Mouse (Mus musculus): ENCODE measurements around the gene Plb1.

Plb1 gene

DNA sequence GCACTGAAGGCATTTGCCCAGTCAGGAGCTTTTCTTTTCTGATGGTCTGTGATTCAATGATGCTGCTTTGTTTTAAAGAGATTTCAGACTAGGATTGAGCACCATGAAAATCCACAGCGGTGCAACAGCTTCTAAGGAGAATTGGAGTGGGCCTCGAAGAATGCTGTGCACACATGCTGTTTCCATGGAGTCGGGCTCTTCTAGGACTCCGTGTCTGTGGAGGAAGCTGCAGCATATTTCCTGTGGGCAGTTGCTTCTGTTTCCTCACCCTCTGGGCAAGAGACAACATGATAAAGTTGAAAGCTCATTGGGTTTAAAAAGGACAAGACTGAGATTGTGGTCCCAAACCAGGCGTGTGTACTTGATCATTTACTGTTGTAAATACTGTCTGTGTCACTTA is 157.8 kb downstream of the Plb1 start:
- TF ChIP-seq GATA4 (IDR thresholded peaks at IDR 0.05; ENCODE audit: insufficient replicate concordance, low read length) = no peak

DNA sequence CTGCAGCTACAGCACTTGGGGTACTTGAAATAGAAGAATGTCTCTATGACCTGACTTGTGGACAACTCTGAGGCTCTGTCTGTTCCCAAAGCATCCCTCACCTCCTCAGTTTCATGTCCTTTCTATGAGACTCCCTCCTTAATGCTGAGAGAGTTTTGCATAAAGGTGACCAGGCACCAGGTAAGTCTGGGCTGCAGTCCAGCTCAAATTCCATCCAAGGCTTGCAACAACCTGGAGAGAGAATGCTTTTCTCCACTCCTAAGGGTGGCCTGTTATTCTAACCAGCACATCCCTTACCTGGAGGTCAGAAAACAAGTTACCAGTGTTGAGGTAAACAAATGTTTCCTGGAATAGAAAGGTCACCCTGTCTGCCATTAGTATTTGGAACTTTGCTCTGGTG is 159.8 kb downstream of the Plb1 start:
- no peak for TF ChIP-seq GATA4 (IDR thresholded peaks at IDR 0.05; ENCODE audit: insufficient replicate concordance, low read length)

DNA sequence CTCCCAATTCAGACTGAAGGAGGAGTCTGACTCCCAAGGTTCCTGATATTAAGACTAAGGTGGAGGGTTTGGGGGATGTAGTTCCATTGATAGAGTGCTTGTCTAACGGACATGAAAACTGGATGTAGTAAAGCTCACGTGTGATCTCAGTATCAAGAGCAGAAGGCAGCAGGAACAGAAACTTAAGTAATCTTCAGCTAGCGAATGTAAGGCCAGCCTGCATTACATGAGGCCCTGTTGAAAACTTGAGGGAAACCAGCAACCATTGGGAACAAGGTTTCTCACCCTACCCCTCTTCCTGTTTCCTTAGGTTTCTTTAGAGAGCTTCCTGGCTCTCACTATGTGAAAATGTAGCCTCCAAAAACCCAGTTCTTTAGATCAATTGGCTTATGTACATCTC is 162.1 kb downstream of the Plb1 start:
- TF ChIP-seq GATA4 (IDR thresholded peaks at IDR 0.05; ENCODE audit: insufficient replicate concordance, low read length) = no peak

DNA sequence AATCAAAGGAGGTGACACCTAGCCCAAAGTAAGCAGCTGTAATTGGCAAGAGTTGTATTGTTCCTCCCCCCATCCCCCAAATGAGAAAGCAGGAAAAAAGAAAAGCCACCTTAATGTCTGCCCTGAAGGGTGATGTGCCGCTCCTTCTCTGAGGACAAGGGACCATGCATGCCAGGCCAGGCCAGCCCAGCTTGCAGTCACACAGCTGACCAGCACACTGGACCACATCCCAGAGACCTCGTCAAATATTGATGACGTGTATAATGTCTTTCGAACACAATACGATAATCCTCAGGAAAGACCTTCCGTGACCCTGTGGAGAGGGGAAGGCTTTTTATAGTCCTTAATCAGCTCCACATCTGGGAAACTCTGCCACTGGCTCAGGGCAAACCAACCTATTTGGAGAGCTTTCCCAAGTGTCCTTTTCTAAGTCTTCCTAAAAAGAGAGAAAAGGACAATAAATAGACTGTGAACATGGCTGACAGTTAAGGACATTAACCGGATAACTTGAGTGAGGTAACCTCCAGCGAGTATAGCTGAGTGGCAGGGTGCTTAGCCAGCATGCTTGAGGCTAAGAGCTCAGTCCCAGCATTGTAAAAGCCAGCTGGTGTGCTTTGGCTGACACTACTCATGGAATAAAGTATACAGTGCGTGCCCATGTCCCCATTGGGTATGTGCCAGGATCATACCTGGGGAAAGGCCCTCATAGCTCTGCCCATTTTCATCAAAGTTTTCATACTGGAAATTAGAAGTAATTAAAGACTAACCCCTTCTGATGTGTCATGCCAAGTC is 162.8 kb downstream of the Plb1 start:
- no peak for TF ChIP-seq GATA4 (IDR thresholded peaks at IDR 0.05; ENCODE audit: insufficient replicate concordance, low read length)

DNA sequence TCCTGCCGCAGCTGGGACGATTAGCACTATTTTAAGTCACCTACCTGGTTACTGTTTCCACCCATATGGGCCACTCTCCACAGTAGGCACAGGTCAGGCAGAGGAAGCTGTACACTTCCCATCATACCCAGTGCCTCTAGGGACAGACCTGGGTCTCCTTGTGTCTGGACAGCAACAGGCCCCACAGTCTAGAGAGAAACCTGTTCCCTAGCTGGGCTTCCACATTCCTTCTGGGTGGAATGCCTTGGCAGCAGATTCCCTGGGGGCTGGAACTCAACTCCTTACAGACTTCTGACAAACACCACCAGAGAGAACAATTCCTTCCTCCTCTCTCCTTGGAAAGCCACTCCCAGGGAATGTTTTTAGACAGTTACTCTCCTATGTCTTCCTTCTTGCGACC is 165.2 kb downstream of the Plb1 start:
- no peak for TF ChIP-seq GATA4 (IDR thresholded peaks at IDR 0.05; ENCODE audit: insufficient replicate concordance, low read length)

DNA sequence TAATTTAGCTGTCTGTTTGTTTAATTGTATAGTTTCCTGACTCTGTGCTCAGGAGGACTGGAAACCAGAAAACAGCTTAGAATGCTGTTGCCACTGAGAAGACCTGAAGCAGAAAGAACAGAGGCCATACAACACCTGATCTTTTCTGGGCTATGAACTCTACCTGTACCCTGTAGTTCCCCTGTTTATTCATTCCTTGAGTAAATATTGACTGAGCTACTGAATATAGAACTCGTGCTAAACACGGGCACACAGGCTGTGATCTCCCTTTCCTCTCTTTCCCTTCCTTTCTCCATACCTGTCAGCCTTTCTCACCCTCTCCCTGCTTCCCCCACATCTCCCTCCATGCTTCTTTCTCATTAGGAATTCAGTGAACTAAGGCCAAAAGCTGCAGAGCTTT is 168.4 kb downstream of the Plb1 start:
- TF ChIP-seq GATA4 (IDR thresholded peaks at IDR 0.05; ENCODE audit: insufficient replicate concordance, low read length) = no peak

DNA sequence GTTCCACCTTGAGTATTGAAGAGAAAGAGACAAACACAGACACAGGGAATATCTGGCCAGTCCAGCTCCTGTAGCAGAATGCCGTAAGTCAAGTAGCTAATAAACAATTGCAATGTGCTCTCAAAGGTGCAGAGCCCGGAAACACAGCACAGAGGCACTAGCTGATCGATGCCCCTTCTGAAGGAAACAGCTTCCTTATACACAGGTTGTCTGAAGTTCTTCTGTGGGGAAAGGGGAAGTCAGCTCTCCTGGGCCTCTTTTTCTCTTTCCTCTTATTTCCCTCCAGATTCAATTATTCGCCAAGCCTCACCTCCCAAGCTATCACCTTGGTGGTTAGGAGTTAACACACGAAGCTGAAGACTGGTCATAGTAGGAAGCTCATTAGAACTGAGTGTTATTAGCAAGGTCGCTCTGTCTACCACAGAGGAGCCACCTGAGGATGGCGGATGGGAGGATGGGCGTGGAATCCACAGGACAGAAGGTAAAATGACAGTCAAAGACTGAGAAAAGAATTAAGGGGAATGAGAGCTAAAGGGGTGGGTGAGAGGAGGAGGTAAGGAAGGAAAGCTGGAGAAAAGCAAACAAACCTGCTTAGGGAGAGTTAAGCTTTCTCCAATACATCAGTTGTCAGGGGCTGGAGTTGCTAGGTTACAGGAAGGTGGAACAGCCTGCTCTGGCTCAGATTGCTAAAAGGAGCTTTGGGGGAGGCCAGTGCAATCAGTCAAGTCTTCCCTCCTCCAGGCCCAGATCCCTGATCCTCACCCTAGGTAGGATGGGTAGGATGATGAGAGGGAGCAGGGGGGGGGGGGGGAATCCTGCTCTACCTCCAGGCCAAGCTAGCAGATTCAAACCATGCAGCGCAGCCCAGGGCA is 170.8 kb downstream of the Plb1 start:
- TF ChIP-seq GATA4 (IDR thresholded peaks at IDR 0.05; ENCODE audit: insufficient replicate concordance, low read length) = no peak

DNA sequence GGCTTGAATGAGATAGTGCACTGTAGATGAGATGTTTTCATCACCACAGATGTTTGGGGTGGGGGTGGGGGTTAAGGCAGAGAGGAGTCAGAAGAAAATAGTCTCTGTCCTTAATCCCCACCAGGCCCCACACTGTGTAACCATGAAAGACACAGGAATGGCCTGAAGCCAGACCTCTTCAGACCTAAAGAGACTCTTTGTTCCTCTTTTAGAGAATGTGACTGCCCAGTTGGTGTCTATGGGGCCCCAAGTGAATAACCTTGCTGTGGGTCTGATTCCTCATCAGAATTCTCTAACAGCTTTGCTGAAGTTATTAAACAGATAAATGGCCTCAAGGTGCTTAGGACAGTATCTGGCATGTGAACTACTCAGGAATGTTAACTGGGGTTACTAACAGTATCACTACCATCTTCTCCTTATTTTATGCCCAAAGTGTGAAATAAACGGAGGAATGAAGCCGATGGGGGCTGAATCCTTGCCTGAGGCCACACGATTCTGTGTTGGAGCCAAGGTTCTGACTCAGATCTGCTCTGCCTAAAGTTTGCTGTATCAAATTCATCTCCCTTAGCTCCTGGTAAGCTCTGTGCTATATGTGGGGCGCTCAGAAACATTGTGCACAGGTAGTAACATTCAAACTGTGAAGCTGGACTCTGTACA is 172.8 kb downstream of the Plb1 start:
- TF ChIP-seq GATA4 (IDR thresholded peaks at IDR 0.05; ENCODE audit: insufficient replicate concordance, low read length) = no peak

DNA sequence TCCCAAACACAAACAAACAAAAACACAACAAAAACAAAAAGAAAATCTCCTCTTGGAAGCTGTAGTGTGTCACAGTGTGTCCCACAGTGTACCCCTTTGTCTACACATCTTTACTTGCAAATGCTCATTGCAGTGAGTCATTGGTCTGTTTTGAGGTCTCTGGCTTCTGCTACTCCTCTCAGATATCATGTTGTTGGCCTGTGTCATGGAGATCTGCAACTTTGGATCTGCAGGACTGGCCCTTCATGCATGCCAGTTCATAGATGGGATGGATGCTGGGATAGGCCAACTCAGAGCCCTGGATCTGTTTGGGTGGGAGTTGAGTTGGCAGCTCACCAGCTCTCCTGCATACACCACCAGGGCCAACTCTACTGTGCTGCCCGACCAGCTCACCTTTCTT is 176.3 kb downstream of the Plb1 start:
- TF ChIP-seq GATA4 (IDR thresholded peaks at IDR 0.05; ENCODE audit: insufficient replicate concordance, low read length) = no peak

DNA sequence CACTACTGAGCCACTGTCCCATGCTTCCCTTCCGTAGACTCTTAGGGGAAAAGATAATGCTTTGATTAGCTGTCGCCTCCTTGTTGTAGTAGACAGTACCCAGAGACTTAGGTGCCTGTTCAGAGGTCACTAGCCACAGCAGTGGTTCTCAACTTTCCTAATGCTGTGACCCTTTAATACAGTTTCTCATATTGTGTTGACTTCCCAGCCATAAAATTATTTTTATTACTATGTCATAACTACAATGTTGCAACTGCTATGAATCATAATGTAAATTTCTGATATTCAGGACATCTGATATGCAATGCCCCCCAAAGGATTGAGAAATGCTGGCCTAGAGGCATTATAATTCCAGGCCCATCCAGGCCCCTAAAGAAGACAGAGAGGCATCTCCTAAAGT is 177.2 kb downstream of the Plb1 start:
- TF ChIP-seq GATA4 (IDR thresholded peaks at IDR 0.05; ENCODE audit: insufficient replicate concordance, low read length) = no peak

DNA sequence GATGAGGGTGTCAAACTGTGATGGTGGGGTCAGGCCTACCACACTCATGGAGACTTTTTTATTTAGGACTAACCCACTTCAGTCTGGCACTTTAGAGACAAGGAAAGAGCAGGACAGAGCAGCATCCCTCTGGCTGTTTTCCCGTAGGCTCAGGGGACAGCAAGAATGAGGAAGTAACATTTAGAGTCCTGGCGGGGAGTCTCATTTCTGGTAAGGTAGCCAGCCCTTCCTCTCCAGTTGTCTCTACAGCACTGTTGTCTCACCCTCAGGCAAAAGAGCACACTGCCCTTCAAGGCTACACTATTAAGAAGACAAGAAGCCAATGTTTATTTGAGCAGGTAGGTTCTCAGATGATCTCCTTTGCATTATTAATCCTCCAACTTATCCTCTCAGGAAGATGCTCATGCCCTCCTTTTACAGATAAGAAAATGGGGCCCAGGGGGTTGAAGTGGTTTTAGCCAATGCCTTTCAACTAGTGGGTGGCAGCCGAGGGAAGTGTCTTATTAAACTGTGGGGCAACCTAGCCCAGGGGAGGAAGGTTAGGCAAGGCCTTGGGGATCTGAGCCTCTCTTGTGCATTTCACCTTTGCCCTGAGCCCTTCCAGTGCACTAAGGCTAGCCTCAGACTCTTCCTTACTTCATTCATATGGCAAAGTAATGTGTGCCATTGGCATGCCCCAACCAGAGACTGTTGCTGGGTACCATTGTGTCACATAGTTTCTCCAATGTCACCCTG is 178.6 kb downstream of the Plb1 start:
- no peak for TF ChIP-seq GATA4 (IDR thresholded peaks at IDR 0.05; ENCODE audit: insufficient replicate concordance, low read length)

DNA sequence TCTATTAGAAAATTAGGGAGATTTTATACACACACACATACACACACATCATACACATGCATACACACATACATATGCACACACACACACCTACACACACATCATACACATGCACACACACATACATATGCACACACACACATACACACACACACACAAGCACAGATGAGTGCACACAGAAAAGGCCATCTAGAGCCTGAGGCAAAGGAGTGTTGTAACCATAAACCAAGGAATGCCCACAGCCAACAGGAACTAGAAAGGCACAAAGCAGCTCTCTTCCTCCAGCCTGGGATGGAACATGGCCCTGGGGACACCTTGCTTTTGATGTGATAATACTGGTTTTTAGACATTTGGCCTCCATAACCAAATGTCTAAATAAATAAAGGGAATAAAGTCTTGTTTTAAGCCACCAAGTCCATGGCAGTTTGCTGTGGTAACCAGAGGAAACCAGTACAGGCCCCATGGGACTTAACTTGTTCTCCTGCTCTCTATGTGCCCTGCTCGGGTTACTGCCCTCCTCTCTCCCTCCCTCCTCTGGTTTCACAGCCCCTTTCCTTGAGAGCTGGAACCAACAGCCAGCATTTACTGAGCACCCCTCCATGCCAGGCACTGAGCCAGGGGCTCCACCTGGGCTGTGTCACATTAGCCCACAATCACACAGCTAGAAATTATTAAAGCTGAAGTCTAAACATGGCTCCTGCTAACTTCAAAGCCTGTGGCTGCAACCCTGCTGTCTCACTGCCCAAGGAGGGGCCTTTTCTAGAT is 179.9 kb downstream of the Plb1 start:
- no peak for TF ChIP-seq GATA4 (IDR thresholded peaks at IDR 0.05; ENCODE audit: insufficient replicate concordance, low read length)

DNA sequence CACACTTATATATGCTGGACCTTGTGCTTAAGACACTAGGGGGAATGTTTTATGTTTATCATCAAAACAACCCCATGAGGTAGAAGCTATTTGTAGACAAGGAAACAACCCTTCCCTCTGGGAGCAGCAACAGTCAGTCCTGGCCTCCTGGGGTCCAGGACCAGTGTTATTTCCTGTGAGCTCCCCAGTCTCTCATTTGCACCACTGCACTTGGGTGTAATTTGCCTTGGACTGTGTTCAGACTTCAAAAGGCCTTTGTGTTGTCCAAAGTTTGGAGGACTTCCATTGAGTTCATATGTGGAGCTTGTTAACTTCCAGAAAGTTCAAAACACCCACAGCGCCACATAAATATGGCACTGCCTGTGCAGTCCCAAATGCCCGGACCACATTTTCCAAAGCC is 180.6 kb downstream of the Plb1 start:
- no peak for TF ChIP-seq GATA4 (IDR thresholded peaks at IDR 0.05; ENCODE audit: insufficient replicate concordance, low read length)

DNA sequence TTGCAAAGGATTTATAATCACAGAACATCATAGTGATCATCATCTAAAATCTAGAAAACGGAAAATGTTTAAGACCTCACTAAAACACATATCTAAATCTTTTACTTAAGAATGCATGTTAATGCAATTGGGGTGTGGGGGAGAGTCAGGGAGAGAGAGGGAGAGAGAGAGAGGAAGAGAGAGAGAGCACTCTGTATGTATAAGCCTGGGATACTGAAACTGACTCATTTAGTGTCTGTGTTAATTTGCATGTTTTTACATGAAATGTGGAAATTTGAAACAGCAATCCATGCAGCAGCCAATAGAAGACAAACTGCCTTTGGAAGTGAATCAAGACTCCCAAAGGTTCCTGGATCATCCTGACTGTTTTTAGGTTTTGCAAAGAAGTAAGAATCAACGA is 181.1 kb downstream of the Plb1 start:
- TF ChIP-seq GATA4 (IDR thresholded peaks at IDR 0.05; ENCODE audit: insufficient replicate concordance, low read length) = no peak

Measured in liver, adult (tissue).